9 mouse cellular contexts compared by ENCODE assay signal in genomic region chr13:12537971-12538370, GRCm38 (mm10). TPM values are rescaled to one million over a fixed set of nuclear protein-coding genes. Genes with fewer than 3 reads are reported as not detected.
DNase-seq lines count a peak whose midpoint lies in the region; ATAC-seq lines count a peak whose summit lies in the region.
"Had no signal": no experiment of that assay in that cellular context is flagged by ENCODE, and none has a peak within 500 bp of the region (broad histone marks: within the 10 kb centered on the region; RNA-seq: fewer than 3 reads in every experiment).

No protein-coding gene starts in this region.

- no peak overlapping the region for H3K4me2 ChIP-seq in kidney, embryonic 14.5 days (replicated peaks; ENCODE audit: low read depth, low read length)

- peaks cover 5% of the 10 kb centered on the region; the same call in 1 of the 2 replicates for H3K4me1 ChIP-seq in kidney, embryonic 14.5 days (ENCODE audit: control insufficient read depth, insufficient read depth, low read length)

- H3K9ac ChIP-seq in kidney, embryonic 14.5 days (ENCODE audit: low read depth, low read length): no peak overlapping the region

- H3K27me3 ChIP-seq in kidney, embryonic 14.5 days (ENCODE audit: control insufficient read depth, insufficient read depth, low read length): 0 out of 2 replicates have a peak, but pooled peaks cover 2% of the 10 kb centered on the region

- no peak overlapping the region for H3K27ac ChIP-seq in kidney, embryonic 14.5 days (ENCODE audit: low read depth, low read length)

- no peaks in the 10 kb centered on the region for H3K9me3 ChIP-seq in kidney, embryonic 14.5 days (ENCODE audit: control insufficient read depth, low read length)

- WGBS in kidney, embryonic 14.5 days: 81% methylated on average over 6 of the region's 6 CpGs

- no peak for ATAC-seq in kidney, embryonic 14.5 days (ENCODE audit: low FRiP score, low TSS enrichment)
- peak; percentile 75 for ATAC-seq in activated CD4-positive, CD25-positive, alpha-beta regulatory T cell, adult 4 months
- peak; percentile 59 for ATAC-seq in megakaryocyte, adult 5-6 weeks (ENCODE audit: poor library complexity, severe bottlenecking)

- DNase-seq in kidney, adult 11 months: peak; percentile 46
- peak; percentile 44 to 69 for DNase-seq in CD8-positive naive resting alpha-beta T cell, adult 2 months (ENCODE audit: low read depth in 2 of 2, low spot score in 2 of 2)
- DNase-seq in kidney, adult 8-10 months: peak; percentile 23 to 73
- peak; percentile 77 to 78 for DNase-seq in thymus, postnatal 36 days
- no peak for DNase-seq in c-Kit-positive CD71-positive TER-119-positive erythroid progenitor cells, embryonic 14.5 days (ENCODE audit: low spot score)

- H3K4me3 ChIP-seq in kidney, embryonic 14.5 days (ENCODE audit: low read length): no peak overlapping the region
- H3K4me3 ChIP-seq: myocyte had no signal

- no peaks in the 10 kb centered on the region for H3K36me3 ChIP-seq in kidney, embryonic 14.5 days (ENCODE audit: control insufficient read depth, insufficient read depth, low read length)

RNA-seq across cellular contexts. Expression of gene Edaradd, which starts 17.7 kb away (rescaled TPM):
- polyA plus RNA-seq in kidney, embryonic 14.5 days (2014; fragmentation: Nextera tagmentation; extraction: Ambion mirVana): 1.7 and 2.4 TPM in 2 replicates
- 1 to 10 TPM; 1.0 TPM for polyA plus RNA-seq in activated CD4-positive, CD25-positive, alpha-beta regulatory T cell, adult 4 months (2017; shearing (Covaris generic))
- 0.11 TPM in 1 of 2 replicates, not detected in the other for total RNA-seq in megakaryocyte, adult 5-6 weeks (2015)
- 0.24 and 0.29 TPM in 2 replicates for total RNA-seq in megakaryocyte, adult 5-6 weeks (2017)
- polyA plus RNA-seq: myocyte had no signal

RNA-seq across cellular contexts. Expression of gene Ero1lb, which starts 27.7 kb away (rescaled TPM):
- polyA plus RNA-seq in kidney, embryonic 14.5 days (2014; fragmentation: Nextera tagmentation; extraction: Ambion mirVana): 5.6 and 8.5 TPM in 2 replicates
- polyA plus RNA-seq in activated CD4-positive, CD25-positive, alpha-beta regulatory T cell, adult 4 months (2017; shearing (Covaris generic)): 1 to 10 TPM; 4.4 to 5.7 TPM
- 29.1 and 29.4 TPM in 2 replicates for total RNA-seq in megakaryocyte, adult 5-6 weeks (2015)
- 17.0 and 20.7 TPM in 2 replicates for total RNA-seq in megakaryocyte, adult 5-6 weeks (2017)
